10 mouse cellular contexts compared by ENCODE assay signal in genomic region chr1:162038431-162038830, GRCm38 (mm10). TPM values are rescaled to one million over a fixed set of nuclear protein-coding genes. Genes with fewer than 3 reads are reported as not detected.
DNase-seq lines count a peak whose midpoint lies in the region; ATAC-seq and TF ChIP-seq lines count a peak whose summit lies in the region.
"Had no signal": no experiment of that assay in that cellular context is flagged by ENCODE, and none has a peak within 500 bp of the region (broad histone marks: within the 10 kb centered on the region; RNA-seq: fewer than 3 reads in every experiment).

No protein-coding gene starts in this region.

- no peaks in the 10 kb centered on the region for H3K9me3 ChIP-seq in kidney, embryonic 15.5 days (replicated peaks)
- no peaks in the 10 kb centered on the region for H3K9me3 ChIP-seq in MEL (replicated peaks; ENCODE audit: insufficient read depth, low read length)
- H3K9me3 ChIP-seq in embryonic facial prominence, embryonic 15.5 days (replicated peaks) = no peaks in the 10 kb centered on the region
- H3K9me3 ChIP-seq in limb, embryonic 14.5 days (ENCODE audit: control insufficient read depth, low read length) = no peaks in the 10 kb centered on the region

- H3K9ac ChIP-seq in kidney, embryonic 15.5 days = no peak overlapping the region
- H3K9ac ChIP-seq in MEL (ENCODE audit: control insufficient read depth, low read depth, low read length, poor library complexity, severe bottlenecking) = no peak overlapping the region
- no peak overlapping the region for H3K9ac ChIP-seq in embryonic facial prominence, embryonic 15.5 days
- no peak overlapping the region for H3K9ac ChIP-seq in limb, embryonic 14.5 days (ENCODE audit: low read depth, low read length, severe bottlenecking)

- no peaks in the 10 kb centered on the region for H3K27me3 ChIP-seq in kidney, embryonic 15.5 days
- H3K27me3 ChIP-seq in MEL (ENCODE audit: control insufficient read depth in 1 of 2, insufficient read depth in 2 of 2, low read length in 2 of 2) = no peaks in the 10 kb centered on the region; a peak in 1 of 4 replicates
- no peaks in the 10 kb centered on the region for H3K27me3 ChIP-seq in embryonic facial prominence, embryonic 15.5 days
- H3K27me3 ChIP-seq in limb, embryonic 14.5 days (ENCODE audit: control insufficient read depth, insufficient read depth, low read length) = no peaks in the 10 kb centered on the region

- DNase-seq in kidney, adult 8-10 months = no peak
- peak; percentile 30 for DNase-seq in MEL (ENCODE audit: low read depth, low spot score)
- DNase-seq in limb, embryonic 14.5 days (ENCODE audit: low spot score) = no peak
- no peak for DNase-seq in embryo, embryonic 9.5 days (ENCODE audit: extremely low spot score)
- no peak for DNase-seq in thymus, postnatal 4 days

- TF ChIP-seq EP300 in MEL (IDR thresholded peaks at IDR 0.05; ENCODE audit: low read depth in 1 of 2, low read length in 2 of 2) = no peak

- H3K4me3 ChIP-seq in kidney, embryonic 15.5 days (replicated peaks) = no peak overlapping the region
- peak overlapping the region; percentile 40 to 42 for H3K4me3 ChIP-seq in MEL (ENCODE audit: control insufficient read depth in 1 of 2, insufficient read depth in 1 of 2, low read depth in 2 of 2, low read length in 2 of 2)
- no peak overlapping the region for H3K4me3 ChIP-seq in embryonic facial prominence, embryonic 15.5 days (replicated peaks)
- no peak overlapping the region for H3K4me3 ChIP-seq in limb, embryonic 14.5 days (replicated peaks; ENCODE audit: low read length)
- H3K4me3 ChIP-seq: left cerebral cortex, adult 2 months had no signal

- H3K4me1 ChIP-seq in kidney, embryonic 15.5 days = peaks cover 45% of the 10 kb centered on the region
- 0 out of 4 replicates have a peak, but pooled peaks cover 0 to 4% of the 10 kb centered on the region in 2 experiments for H3K4me1 ChIP-seq in MEL (ENCODE audit: control insufficient read depth in 1 of 2, insufficient read depth in 2 of 2, low read length in 2 of 2)
- peaks cover 55% of the 10 kb centered on the region for H3K4me1 ChIP-seq in embryonic facial prominence, embryonic 15.5 days
- H3K4me1 ChIP-seq in limb, embryonic 14.5 days (ENCODE audit: control insufficient read depth, insufficient read depth, low read length) = peaks cover 61% of the 10 kb centered on the region

- TF ChIP-seq POLR2A in MEL (IDR thresholded peaks at IDR 0.05; ENCODE audit: control insufficient read depth in 1 of 2, insufficient read depth in 1 of 2, low read depth in 1 of 2, low read length in 2 of 2, poor library complexity in 1 of 2) = no peak
- TF ChIP-seq POLR2A in limb, embryonic 14.5 days (IDR thresholded peaks at IDR 0.05; ENCODE audit: borderline replicate concordance, extremely low read depth, insufficient read depth, insufficient read length) = no peak

- no peak for TF ChIP-seq CTCF in MEL (IDR thresholded peaks at IDR 0.05 in 2 of 3, conservative IDR thresholded peaks at IDR 0.05 in 1 of 3; ENCODE audit: control insufficient read depth in 1 of 3, insufficient read depth in 1 of 3, low read depth in 2 of 3, low read length in 3 of 3, poor library complexity in 1 of 3, severe bottlenecking in 1 of 3)

- 48% methylated on average over 5 of the region's 5 CpGs for WGBS in kidney, embryonic 15.5 days
- WGBS in embryonic facial prominence, embryonic 15.5 days = 57% methylated on average over 5 of the region's 5 CpGs
- 40% methylated on average over 5 of the region's 5 CpGs for WGBS in limb, embryonic 14.5 days

- H3K79me2 ChIP-seq in MEL (ENCODE audit: control insufficient read depth, insufficient read depth, low read length, poor library complexity) = no peaks in the 10 kb centered on the region

- H3K36me3 ChIP-seq in kidney, embryonic 15.5 days = no peaks in the 10 kb centered on the region
- H3K36me3 ChIP-seq in MEL (ENCODE audit: control insufficient read depth in 1 of 2, insufficient read depth in 2 of 2, low read length in 2 of 2) = peaks cover 0 to 4% of the 10 kb centered on the region in 2 experiments; a peak in 2 of 4 replicates
- no peaks in the 10 kb centered on the region for H3K36me3 ChIP-seq in embryonic facial prominence, embryonic 15.5 days
- 0 out of 2 replicates have a peak, but pooled peaks cover 2% of the 10 kb centered on the region for H3K36me3 ChIP-seq in limb, embryonic 14.5 days (ENCODE audit: control insufficient read depth, insufficient read depth, low read length)

- no peak for TF ChIP-seq RAD21 in MEL (IDR thresholded peaks at IDR 0.05; ENCODE audit: low read depth, low read length)

- peak overlapping the region; percentile 89 for H3K27ac ChIP-seq in kidney, embryonic 15.5 days
- no peak overlapping the region for H3K27ac ChIP-seq in MEL (ENCODE audit: control insufficient read depth, low read depth, low read length)
- peak overlapping the region; percentile 77 for H3K27ac ChIP-seq in embryonic facial prominence, embryonic 15.5 days (replicated peaks)
- H3K27ac ChIP-seq in limb, embryonic 14.5 days (replicated peaks; ENCODE audit: low read depth, low read length) = peak overlapping the region; percentile 96
- H3K27ac ChIP-seq: left cerebral cortex, adult 2 months had no signal

- H3K4me2 ChIP-seq in kidney, embryonic 15.5 days = no peak overlapping the region
- no peak overlapping the region for H3K4me2 ChIP-seq in embryonic facial prominence, embryonic 15.5 days (replicated peaks)
- peak overlapping the region; percentile 33 for H3K4me2 ChIP-seq in limb, embryonic 14.5 days (replicated peaks; ENCODE audit: low read depth, low read length, severe bottlenecking)
- H3K4me2 ChIP-seq: midbrain, embryonic 11.5 days had no signal

- ATAC-seq in kidney, embryonic 15.5 days (replicated peaks; ENCODE audit: low FRiP score) = peak; percentile 44
- ATAC-seq in embryonic facial prominence, embryonic 15.5 days (ENCODE audit: insufficient number of reproducible peaks, low FRiP score, low TSS enrichment, low read depth) = no peak
- ATAC-seq in limb, embryonic 14.5 days (ENCODE audit: low FRiP score, low read depth) = no peak

TF ChIP-seq in MEL, 35 proteins besides CTCF, POLR2A, EP300 and RAD21:
- no peak for TF ChIP-seq NRF1 (IDR thresholded peaks at IDR 0.05; ENCODE audit: insufficient read depth, low read depth, low read length, poor library complexity, severe bottlenecking)
- no peak for TF ChIP-seq MEF2A (IDR thresholded peaks at IDR 0.05; ENCODE audit: extremely low read depth, insufficient replicate concordance, low read depth, low read length, poor library complexity, severe bottlenecking)
- TF ChIP-seq MYC (IDR thresholded peaks at IDR 0.05; ENCODE audit: low read depth, low read length) = no peak
- TF ChIP-seq MAX (IDR thresholded peaks at IDR 0.05; ENCODE audit: low read length) = no peak
- no peak for TF ChIP-seq MXI1 (IDR thresholded peaks at IDR 0.05; ENCODE audit: low read depth, low read length)
- TF ChIP-seq ZC3H11A (IDR thresholded peaks at IDR 0.05; ENCODE audit: low read depth, low read length) = no peak
- no peak for TF ChIP-seq RCOR1 (IDR thresholded peaks at IDR 0.05; ENCODE audit: low read depth, low read length)
- TF ChIP-seq TCF12 (IDR thresholded peaks at IDR 0.05; ENCODE audit: low read depth, low read length) = no peak
- TF ChIP-seq JUND (IDR thresholded peaks at IDR 0.05; ENCODE audit: low read depth, low read length) = no peak
- no peak for TF ChIP-seq UBTF (IDR thresholded peaks at IDR 0.05; ENCODE audit: borderline replicate concordance, insufficient read depth, low read depth, low read length)
- TF ChIP-seq MAFK (IDR thresholded peaks at IDR 0.05; ENCODE audit: borderline replicate concordance, low read depth, low read length) = no peak
- TF ChIP-seq ETS1 (IDR thresholded peaks at IDR 0.05; ENCODE audit: low read depth, low read length) = no peak
- TF ChIP-seq GATA1 (IDR thresholded peaks at IDR 0.05; ENCODE audit: low read depth, low read length) = no peak
- TF ChIP-seq BHLHE40 (IDR thresholded peaks at IDR 0.05; ENCODE audit: borderline replicate concordance, low read depth, low read length) = no peak
- TF ChIP-seq POLR2AphosphoS2 (IDR thresholded peaks at IDR 0.05; ENCODE audit: low read length) = no peak
- no peak for TF ChIP-seq POLR2AphosphoS5 (IDR thresholded peaks at IDR 0.05; ENCODE audit: borderline replicate concordance, low read depth, low read length)
- no peak for TF ChIP-seq ZKSCAN1 (IDR thresholded peaks at IDR 0.05; ENCODE audit: low read depth, low read length)
- TF ChIP-seq USF1 (IDR thresholded peaks at IDR 0.05; ENCODE audit: low read depth, low read length) = no peak
- TF ChIP-seq GABPA (IDR thresholded peaks at IDR 0.05; ENCODE audit: low read depth, low read length) = no peak
- no peak for TF ChIP-seq ELF1 (IDR thresholded peaks at IDR 0.05; ENCODE audit: low read depth, low read length)

RNA-seq across cellular contexts. Expression of gene 4930558K02Rik, which starts 59.0 kb away (rescaled TPM):
- not detected in 2 replicates for polyA plus RNA-seq in kidney, embryonic 15.5 days (2015; fragmentation: Nextera tagmentation; extraction: Ambion mirVana)
- total RNA-seq in MEL (2012; rRNA removed) = not detected in 2 replicates
- polyA plus RNA-seq in MEL (2012; ENCODE audit: insufficient read depth in 1 of 2, insufficient read length in 2 of 2, low read depth in 1 of 2, low replicate concordance in 2 of 2, missing spikeins in 1 of 2) = not detected
- polyA plus RNA-seq in embryonic facial prominence, embryonic 15.5 days (2015; fragmentation: Nextera tagmentation; extraction: Ambion mirVana) = not detected in 2 replicates
- polyA plus RNA-seq in limb, embryonic 14.5 days (2012; rRNA removed) = not detected in 2 replicates
- polyA plus RNA-seq in limb, embryonic 14.5 days (2014; fragmentation: Nextera tagmentation; extraction: Ambion mirVana) = not detected in 2 replicates
- total RNA-seq: left cerebral cortex, adult 2 months had no signal
- polyA plus RNA-seq: gonadal fat pad, adult 2 months; midbrain, embryonic 11.5 days had no signal

Comparison
In these comparisons a context has a peak if more than half of its experiments do, and no peak if none do; other contexts are left out.
1. H3K4me3 ChIP-seq: peak in MEL (2 of 2); none in kidney, embryonic 15.5 days (single experiment), embryonic facial prominence, embryonic 15.5 days (single experiment) and limb, embryonic 14.5 days (single experiment).